Mouse (Mus musculus): Measurements from ENCODE around the gene Armh2. TPM values are rescaled to one million over a fixed set of nuclear protein-coding genes. Genes with fewer than 3 reads are reported as not detected.
"Not testable (repeated sequence)": the region's sequence is repeated elsewhere in the genome, so short reads cannot be mapped to it uniquely, and the experiment has no call there.

Armh2 gene
- polyA plus RNA-seq, 1 experiment from 2014 or later, result not detected

- H3K27me3 ChIP-seq (ENCODE audit: control insufficient read depth, insufficient read depth, low read length), result no peaks in the 10 kb centered on the region
- H3K36me3 ChIP-seq (ENCODE audit: control insufficient read depth, insufficient read depth, low read length), result no peaks in the 10 kb centered on the region
- WGBS, result under 1% methylated on average over 79 of the region's 79 CpGs
- H3K4me3 ChIP-seq (replicated peaks; ENCODE audit: low read depth, low read length), result peak within 1 kb of the TSS; percentile 98
- H3K9ac ChIP-seq (replicated peaks; ENCODE audit: low read length), result peak within 1 kb of the TSS; percentile 54
- ATAC-seq (ENCODE audit: low FRiP score, low TSS enrichment) (peak; percentile 97), DNase-seq (peak; percentile 91)
- no peaks in the 10 kb centered on the region for H3K9me3 ChIP-seq (ENCODE audit: control insufficient read depth, low read length)
- peak within 1 kb of the TSS; percentile 55; the same call in 1 of the 2 replicates for H3K27ac ChIP-seq (replicated peaks; ENCODE audit: low read depth, low read length)
- H3K4me2 ChIP-seq (ENCODE audit: low read length), result peak within 1 kb of the TSS; percentile 73
- 0 out of 2 replicates have a peak, but pooled peaks cover 3% of the 10 kb centered on the region for H3K4me1 ChIP-seq (ENCODE audit: control insufficient read depth, insufficient read depth, low read length)
Observed at GRCm38 (mm10) chr13:24761403-24762227, 20.6 kb downstream of the Armh2 start, which contains the start of gene Gmnn. Gmnn (minus strand) TSS chr13:24761923.

GRCm38 (mm10) chr13:24762254-24762653 is 21.2 kb downstream of the Armh2 start:
- Histone ChIP-seq H3K4me3 (replicated peaks; ENCODE audit: low read depth, low read length) (peak overlapping the region; percentile 98), H3K4me1 (ENCODE audit: control insufficient read depth, insufficient read depth, low read length) (0 out of 2 replicates have a peak, but pooled peaks cover 3% of the 10 kb centered on the region), H3K4me2 (ENCODE audit: low read length) (peak overlapping the region; percentile 73), H3K9ac (replicated peaks; ENCODE audit: low read length) (no peak overlapping the region), H3K36me3 (ENCODE audit: control insufficient read depth, insufficient read depth, low read length) (no peaks in the 10 kb centered on the region), H3K27me3 (ENCODE audit: control insufficient read depth, insufficient read depth, low read length) (no peaks in the 10 kb centered on the region), H3K9me3 (ENCODE audit: control insufficient read depth, low read length) (no peaks in the 10 kb centered on the region), H3K27ac (replicated peaks; ENCODE audit: low read depth, low read length) (no peak overlapping the region)
- peak; percentile 22; the same call in 1 of the 2 replicates for ATAC-seq (ENCODE audit: low FRiP score, low TSS enrichment)
- DNase-seq, result no peak
- 42% methylated on average over 4 of the region's 4 CpGs for WGBS

GRCm38 (mm10) chr13:24767809-24768208 is 26.8 kb downstream of the Armh2 start:
- H3K4me3 ChIP-seq (replicated peaks; ENCODE audit: low read depth, low read length); H3K27me3 ChIP-seq (ENCODE audit: control insufficient read depth, insufficient read depth, low read length); H3K4me2 ChIP-seq (ENCODE audit: low read length); ATAC-seq (ENCODE audit: low FRiP score, low TSS enrichment); H3K9me3 ChIP-seq (ENCODE audit: control insufficient read depth, low read length); H3K4me1 ChIP-seq (ENCODE audit: control insufficient read depth, insufficient read depth, low read length); H3K27ac ChIP-seq (replicated peaks; ENCODE audit: low read depth, low read length); H3K9ac ChIP-seq (replicated peaks; ENCODE audit: low read length); DNase-seq; H3K36me3 ChIP-seq (ENCODE audit: control insufficient read depth, insufficient read depth, low read length): not testable (repeated sequence)
- 76% methylated on average over 4 of the region's 4 CpGs for WGBS

GRCm38 (mm10) chr13:24771482-24771881 is 30.4 kb downstream of the Armh2 start:
- DNase-seq; H3K27ac ChIP-seq (replicated peaks; ENCODE audit: low read depth, low read length); H3K36me3 ChIP-seq (ENCODE audit: control insufficient read depth, insufficient read depth, low read length); H3K4me2 ChIP-seq (ENCODE audit: low read length); H3K4me1 ChIP-seq (ENCODE audit: control insufficient read depth, insufficient read depth, low read length); H3K9me3 ChIP-seq (ENCODE audit: control insufficient read depth, low read length); H3K27me3 ChIP-seq (ENCODE audit: control insufficient read depth, insufficient read depth, low read length); H3K9ac ChIP-seq (replicated peaks; ENCODE audit: low read length); H3K4me3 ChIP-seq (replicated peaks; ENCODE audit: low read depth, low read length); ATAC-seq (ENCODE audit: low FRiP score, low TSS enrichment): not testable (repeated sequence)
- WGBS, result 94% methylated on average over 10 of the region's 10 CpGs

GRCm38 (mm10) chr13:24776146-24776844 is 35.3 kb downstream of the Armh2 start:
- Histone ChIP-seq H3K36me3 (ENCODE audit: control insufficient read depth, insufficient read depth, low read length) (no peaks in the 10 kb centered on the region), H3K27me3 (ENCODE audit: control insufficient read depth, insufficient read depth, low read length) (no peaks in the 10 kb centered on the region), H3K4me3 (replicated peaks; ENCODE audit: low read depth, low read length) (no peak overlapping the region), H3K4me2 (ENCODE audit: low read length) (no peak overlapping the region), H3K9ac (replicated peaks; ENCODE audit: low read length) (no peak overlapping the region), H3K4me1 (ENCODE audit: control insufficient read depth, insufficient read depth, low read length) (no peaks in the 10 kb centered on the region), H3K27ac (replicated peaks; ENCODE audit: low read depth, low read length) (no peak overlapping the region), H3K9me3 (ENCODE audit: control insufficient read depth, low read length) (no peaks in the 10 kb centered on the region)
- ATAC-seq (ENCODE audit: low FRiP score, low TSS enrichment), result no peak
- DNase-seq, result peak; percentile 83
- 43% methylated on average over 7 of the region's 7 CpGs for WGBS

- DNase-seq, result no peak
- Histone ChIP-seq H3K36me3 (ENCODE audit: control insufficient read depth, insufficient read depth, low read length) (no peaks in the 10 kb centered on the region), H3K27ac (replicated peaks; ENCODE audit: low read depth, low read length) (no peak overlapping the region), H3K27me3 (ENCODE audit: control insufficient read depth, insufficient read depth, low read length) (no peaks in the 10 kb centered on the region), H3K4me1 (ENCODE audit: control insufficient read depth, insufficient read depth, low read length) (no peaks in the 10 kb centered on the region), H3K9ac (replicated peaks; ENCODE audit: low read length) (no peak overlapping the region), H3K9me3 (ENCODE audit: control insufficient read depth, low read length) (no peaks in the 10 kb centered on the region), H3K4me2 (ENCODE audit: low read length) (no peak overlapping the region), H3K4me3 (replicated peaks; ENCODE audit: low read depth, low read length) (no peak overlapping the region)
- no peak for ATAC-seq (ENCODE audit: low FRiP score, low TSS enrichment)
- 83% methylated on average over 2 of the region's 2 CpGs for WGBS
Observed at GRCm38 (mm10) chr13:24778026-24778425, 37.0 kb downstream of the Armh2 start.

GRCm38 (mm10) chr13:24778706-24779380 is 37.8 kb downstream of the Armh2 start:
- H3K27ac ChIP-seq (replicated peaks; ENCODE audit: low read depth, low read length), result no peak overlapping the region
- no peak overlapping the region for H3K4me2 ChIP-seq (ENCODE audit: low read length)
- ATAC-seq (ENCODE audit: low FRiP score, low TSS enrichment), result no peak
- no peak overlapping the region for H3K9ac ChIP-seq (replicated peaks; ENCODE audit: low read length)
- no peaks in the 10 kb centered on the region for H3K36me3 ChIP-seq (ENCODE audit: control insufficient read depth, insufficient read depth, low read length)
- H3K9me3 ChIP-seq (ENCODE audit: control insufficient read depth, low read length), result no peaks in the 10 kb centered on the region
- no peak for DNase-seq
- no peaks in the 10 kb centered on the region for H3K27me3 ChIP-seq (ENCODE audit: control insufficient read depth, insufficient read depth, low read length)
- H3K4me1 ChIP-seq (ENCODE audit: control insufficient read depth, insufficient read depth, low read length), result no peaks in the 10 kb centered on the region
- no peak overlapping the region for H3K4me3 ChIP-seq (replicated peaks; ENCODE audit: low read depth, low read length)
- WGBS, result 87% methylated on average over 8 of the region's 8 CpGs

- no peak overlapping the region for H3K4me2 ChIP-seq (ENCODE audit: low read length)
- H3K27ac ChIP-seq (replicated peaks; ENCODE audit: low read depth, low read length), result no peak overlapping the region
- ATAC-seq (ENCODE audit: low FRiP score, low TSS enrichment), result no peak
- no peak overlapping the region for H3K4me3 ChIP-seq (replicated peaks; ENCODE audit: low read depth, low read length)
- H3K4me1 ChIP-seq (ENCODE audit: control insufficient read depth, insufficient read depth, low read length), result no peaks in the 10 kb centered on the region
- 68% methylated on average over 5 of the region's 5 CpGs for WGBS
- H3K9me3 ChIP-seq (ENCODE audit: control insufficient read depth, low read length), result no peaks in the 10 kb centered on the region
- H3K9ac ChIP-seq (replicated peaks; ENCODE audit: low read length), result no peak overlapping the region
- no peaks in the 10 kb centered on the region for H3K36me3 ChIP-seq (ENCODE audit: control insufficient read depth, insufficient read depth, low read length)
- no peaks in the 10 kb centered on the region for H3K27me3 ChIP-seq (ENCODE audit: control insufficient read depth, insufficient read depth, low read length)
- DNase-seq, result peak; percentile 44
Observed at GRCm38 (mm10) chr13:24781916-24782315, 40.9 kb downstream of the Armh2 start.
